Mouse (Mus musculus): Measurements from ENCODE around the gene Lonrf2. TPM values are rescaled to one million over a fixed set of nuclear protein-coding genes. Genes with fewer than 3 reads are reported as not detected.

Lonrf2 gene
- polyA plus RNA-seq (2014; fragmentation: Nextera tagmentation; extraction: Ambion mirVana): 4.2 TPM in 2 replicates

DNA sequence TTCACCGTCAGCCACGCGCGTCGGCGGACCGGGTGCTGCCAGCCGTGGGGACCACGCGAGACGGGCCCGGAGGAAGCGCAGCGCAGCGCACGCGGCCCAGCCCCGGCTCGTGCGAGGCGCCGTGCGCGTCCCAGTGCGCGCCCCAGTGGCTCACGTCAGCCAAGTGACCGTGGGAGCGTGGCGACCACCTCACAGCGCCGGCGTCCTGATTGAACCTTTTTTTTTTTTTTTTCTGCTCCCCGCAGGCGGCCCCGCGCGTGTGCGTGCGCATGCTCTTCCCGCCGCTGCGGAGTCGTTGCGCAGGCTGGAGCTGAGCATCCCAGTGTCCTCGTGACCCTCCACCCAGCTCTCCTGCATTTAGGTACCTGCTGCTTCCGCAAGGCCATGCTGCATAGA lies at the start of gene Lonrf2:
Gene Lonrf2 (minus strand): TSS at position 235 of the 396 bp plus-strand sequence.
- Histone ChIP-seq H3K27me3 (ENCODE audit: control insufficient read depth, insufficient read depth, low read length) (peaks cover 7% of the 10 kb centered on the region; the same call in 1 of the 2 replicates), H3K9ac (ENCODE audit: low read length) (peak within 1 kb of the TSS; percentile 90), H3K4me2 (peak within 1 kb of the TSS; percentile 99), H3K4me1 (ENCODE audit: control insufficient read depth, insufficient read depth, low read length) (peaks cover 7% of the 10 kb centered on the region; the same call in 1 of the 2 replicates), H3K36me3 (ENCODE audit: control insufficient read depth, insufficient read depth, low read length) (no peaks in the 10 kb centered on the region), H3K9me3 (ENCODE audit: control insufficient read depth, low read length) (no peaks in the 10 kb centered on the region), H3K4me3 (ENCODE audit: low read depth, low read length) (peak within 1 kb of the TSS; percentile 65), H3K27ac (ENCODE audit: low read depth, low read length) (peak within 1 kb of the TSS; percentile 30; the same call in 1 of the 2 replicates)
- peak; percentile 84 for ATAC-seq (ENCODE audit: low FRiP score)
- DNase-seq (ENCODE audit: low spot score, missing footprints): peak; percentile 95
- 1% methylated on average over 40 of the region's 47 CpGs for WGBS

DNA sequence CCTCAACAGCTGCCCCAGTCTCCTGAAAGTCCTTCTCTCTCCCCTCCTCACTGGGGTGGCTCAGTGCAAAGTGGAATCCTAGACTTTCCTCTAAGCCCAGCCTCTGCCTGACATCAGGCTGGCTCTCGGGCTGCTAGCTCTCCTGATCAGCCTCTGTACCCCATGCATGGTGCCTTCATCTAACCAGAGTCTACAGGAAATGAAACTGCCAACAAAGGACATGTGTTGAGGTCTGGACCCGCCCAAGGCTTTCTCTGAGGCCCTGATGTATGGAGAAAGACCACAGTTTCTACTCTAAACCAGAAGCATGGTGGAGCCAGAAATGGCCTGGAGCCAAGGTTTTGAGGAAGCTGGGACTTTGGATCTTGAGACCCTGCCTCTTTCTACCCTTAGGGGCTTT lies 49.4 kb upstream of the Lonrf2 start:
- no peak for ATAC-seq (ENCODE audit: low FRiP score)
- 86% methylated on average over 2 of the region's 2 CpGs for WGBS
- H3K4me3 ChIP-seq (ENCODE audit: low read depth, low read length): no peak overlapping the region
- H3K4me2 ChIP-seq: no peak overlapping the region
- H3K27me3 ChIP-seq (ENCODE audit: control insufficient read depth, insufficient read depth, low read length): no peaks in the 10 kb centered on the region
- no peak overlapping the region for H3K9ac ChIP-seq (ENCODE audit: low read length)
- no peak for DNase-seq (ENCODE audit: low spot score, missing footprints)
- H3K4me1 ChIP-seq (ENCODE audit: control insufficient read depth, insufficient read depth, low read length): no peaks in the 10 kb centered on the region
- H3K27ac ChIP-seq (ENCODE audit: low read depth, low read length): no peak overlapping the region
- no peaks in the 10 kb centered on the region for H3K9me3 ChIP-seq (ENCODE audit: control insufficient read depth, low read length)
- no peaks in the 10 kb centered on the region for H3K36me3 ChIP-seq (ENCODE audit: control insufficient read depth, insufficient read depth, low read length)

GRCm38 (mm10) chr1:38883766-38884165 lies 47.3 kb upstream of the Lonrf2 start:
- Histone ChIP-seq H3K27ac (ENCODE audit: low read depth, low read length) (no peak overlapping the region), H3K36me3 (ENCODE audit: control insufficient read depth, insufficient read depth, low read length) (no peaks in the 10 kb centered on the region), H3K9ac (ENCODE audit: low read length) (no peak overlapping the region), H3K4me1 (ENCODE audit: control insufficient read depth, insufficient read depth, low read length) (no peaks in the 10 kb centered on the region), H3K4me3 (ENCODE audit: low read depth, low read length) (no peak overlapping the region), H3K4me2 (no peak overlapping the region), H3K9me3 (ENCODE audit: control insufficient read depth, low read length) (no peaks in the 10 kb centered on the region), H3K27me3 (ENCODE audit: control insufficient read depth, insufficient read depth, low read length) (no peaks in the 10 kb centered on the region)
- DNase-seq (ENCODE audit: low spot score, missing footprints): no peak
- WGBS: 88% methylated on average over 9 of the region's 9 CpGs
- no peak for ATAC-seq (ENCODE audit: low FRiP score)

DNA sequence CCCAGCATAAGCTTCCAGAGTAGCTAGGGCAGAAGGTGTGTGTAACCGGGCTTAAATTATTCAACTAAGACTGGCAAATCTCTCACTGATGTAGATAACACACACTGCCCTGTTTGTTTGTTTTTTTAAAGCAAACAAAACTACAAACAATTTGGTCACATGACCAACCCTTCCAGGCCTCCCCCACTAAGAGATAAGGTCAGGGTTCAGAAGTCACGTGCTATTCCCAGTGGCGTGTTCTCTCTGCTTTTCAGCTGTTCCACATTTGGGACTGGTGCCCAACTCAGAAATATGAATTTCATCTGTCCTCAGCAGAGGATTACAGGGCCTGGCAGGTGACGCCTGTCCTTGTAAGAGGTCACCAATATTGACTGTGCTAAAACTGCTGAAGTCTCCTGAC lies 46.2 kb upstream of the Lonrf2 start:
- Histone ChIP-seq H3K27me3 (ENCODE audit: control insufficient read depth, insufficient read depth, low read length) (no peaks in the 10 kb centered on the region), H3K4me2 (no peak overlapping the region), H3K4me1 (ENCODE audit: control insufficient read depth, insufficient read depth, low read length) (no peaks in the 10 kb centered on the region), H3K9ac (ENCODE audit: low read length) (no peak overlapping the region), H3K4me3 (ENCODE audit: low read depth, low read length) (no peak overlapping the region), H3K27ac (ENCODE audit: low read depth, low read length) (no peak overlapping the region), H3K9me3 (ENCODE audit: control insufficient read depth, low read length) (no peaks in the 10 kb centered on the region), H3K36me3 (ENCODE audit: control insufficient read depth, insufficient read depth, low read length) (no peaks in the 10 kb centered on the region)
- 89% methylated on average over 4 of the region's 4 CpGs for WGBS
- ATAC-seq (ENCODE audit: low FRiP score) (no peak), DNase-seq (ENCODE audit: low spot score, missing footprints) (no peak)

DNA sequence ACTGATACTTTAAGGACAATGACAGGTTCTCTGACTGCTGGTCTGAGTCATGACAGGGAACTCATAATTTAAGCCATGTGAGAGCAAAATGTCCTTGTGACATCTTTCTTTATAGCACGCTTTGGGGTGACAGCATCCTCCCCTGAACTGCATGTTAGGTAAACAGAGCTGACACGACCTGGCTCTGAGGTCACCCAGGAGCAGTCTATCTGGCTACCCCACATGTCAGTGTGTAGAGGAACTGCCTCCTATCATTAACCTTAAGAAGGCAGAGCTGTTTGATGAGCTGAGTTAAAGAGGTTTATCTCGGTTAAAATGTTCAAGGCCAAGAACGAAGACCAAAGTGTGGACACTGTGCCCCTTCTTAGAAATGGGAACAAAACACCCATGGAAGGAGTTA lies 44.9 kb upstream of the Lonrf2 start:
- no peak overlapping the region for H3K27ac ChIP-seq (ENCODE audit: low read depth, low read length)
- no peaks in the 10 kb centered on the region for H3K27me3 ChIP-seq (ENCODE audit: control insufficient read depth, insufficient read depth, low read length)
- no peak overlapping the region for H3K4me2 ChIP-seq
- no peaks in the 10 kb centered on the region for H3K36me3 ChIP-seq (ENCODE audit: control insufficient read depth, insufficient read depth, low read length)
- DNase-seq (ENCODE audit: low spot score, missing footprints): no peak
- WGBS: 81% methylated on average over 4 of the region's 4 CpGs
- no peaks in the 10 kb centered on the region; the same call in 1 of the 2 replicates for H3K4me1 ChIP-seq (ENCODE audit: control insufficient read depth, insufficient read depth, low read length)
- H3K9ac ChIP-seq (ENCODE audit: low read length): no peak overlapping the region
- H3K4me3 ChIP-seq (ENCODE audit: low read depth, low read length): no peak overlapping the region
- no peak for ATAC-seq (ENCODE audit: low FRiP score)
- H3K9me3 ChIP-seq (ENCODE audit: control insufficient read depth, low read length): no peaks in the 10 kb centered on the region

GRCm38 (mm10) chr1:38876671-38877382 lies 40.3 kb upstream of the Lonrf2 start:
- Histone ChIP-seq H3K4me1 (ENCODE audit: control insufficient read depth, insufficient read depth, low read length) (no peaks in the 10 kb centered on the region; the same call in 1 of the 2 replicates), H3K36me3 (ENCODE audit: control insufficient read depth, insufficient read depth, low read length) (no peaks in the 10 kb centered on the region), H3K9me3 (ENCODE audit: control insufficient read depth, low read length) (no peaks in the 10 kb centered on the region), H3K9ac (ENCODE audit: low read length) (no peak overlapping the region), H3K4me3 (ENCODE audit: low read depth, low read length) (no peak overlapping the region), H3K27ac (ENCODE audit: low read depth, low read length) (no peak overlapping the region; the same call in 1 of the 2 replicates), H3K27me3 (ENCODE audit: control insufficient read depth, insufficient read depth, low read length) (no peaks in the 10 kb centered on the region), H3K4me2 (no peak overlapping the region)
- WGBS: 46% methylated on average over 5 of the region's 5 CpGs
- no peak for ATAC-seq (ENCODE audit: low FRiP score)
- no peak for DNase-seq (ENCODE audit: low spot score, missing footprints)

- no peak overlapping the region for H3K4me3 ChIP-seq (ENCODE audit: low read depth, low read length)
- H3K4me1 ChIP-seq (ENCODE audit: control insufficient read depth, insufficient read depth, low read length): no peaks in the 10 kb centered on the region; the same call in 1 of the 2 replicates
- no peaks in the 10 kb centered on the region for H3K9me3 ChIP-seq (ENCODE audit: control insufficient read depth, low read length)
- 85% methylated on average over 5 of the region's 5 CpGs for WGBS
- DNase-seq (ENCODE audit: low spot score, missing footprints) (no peak), ATAC-seq (ENCODE audit: low FRiP score) (no peak)
- no peak overlapping the region for H3K9ac ChIP-seq (ENCODE audit: low read length)
- H3K36me3 ChIP-seq (ENCODE audit: control insufficient read depth, insufficient read depth, low read length): no peaks in the 10 kb centered on the region
- H3K4me2 ChIP-seq: no peak overlapping the region
- no peaks in the 10 kb centered on the region for H3K27me3 ChIP-seq (ENCODE audit: control insufficient read depth, insufficient read depth, low read length)
- no peak overlapping the region for H3K27ac ChIP-seq (ENCODE audit: low read depth, low read length)
Observed at GRCm38 (mm10) chr1:38873911-38874310, 37.4 kb upstream of the Lonrf2 start.

- Histone ChIP-seq H3K4me2 (no peak overlapping the region), H3K4me3 (ENCODE audit: low read depth, low read length) (no peak overlapping the region), H3K9me3 (ENCODE audit: control insufficient read depth, low read length) (no peaks in the 10 kb centered on the region), H3K27me3 (ENCODE audit: control insufficient read depth, insufficient read depth, low read length) (no peaks in the 10 kb centered on the region), H3K27ac (ENCODE audit: low read depth, low read length) (no peak overlapping the region), H3K4me1 (ENCODE audit: control insufficient read depth, insufficient read depth, low read length) (no peaks in the 10 kb centered on the region; the same call in 1 of the 2 replicates), H3K9ac (ENCODE audit: low read length) (no peak overlapping the region), H3K36me3 (ENCODE audit: control insufficient read depth, insufficient read depth, low read length) (no peaks in the 10 kb centered on the region)
- 89% methylated on average over 6 of the region's 6 CpGs for WGBS
- DNase-seq (ENCODE audit: low spot score, missing footprints) (no peak), ATAC-seq (ENCODE audit: low FRiP score) (no peak)
Observed at GRCm38 (mm10) chr1:38871834-38872233, 35.3 kb upstream of the Lonrf2 start.

DNA sequence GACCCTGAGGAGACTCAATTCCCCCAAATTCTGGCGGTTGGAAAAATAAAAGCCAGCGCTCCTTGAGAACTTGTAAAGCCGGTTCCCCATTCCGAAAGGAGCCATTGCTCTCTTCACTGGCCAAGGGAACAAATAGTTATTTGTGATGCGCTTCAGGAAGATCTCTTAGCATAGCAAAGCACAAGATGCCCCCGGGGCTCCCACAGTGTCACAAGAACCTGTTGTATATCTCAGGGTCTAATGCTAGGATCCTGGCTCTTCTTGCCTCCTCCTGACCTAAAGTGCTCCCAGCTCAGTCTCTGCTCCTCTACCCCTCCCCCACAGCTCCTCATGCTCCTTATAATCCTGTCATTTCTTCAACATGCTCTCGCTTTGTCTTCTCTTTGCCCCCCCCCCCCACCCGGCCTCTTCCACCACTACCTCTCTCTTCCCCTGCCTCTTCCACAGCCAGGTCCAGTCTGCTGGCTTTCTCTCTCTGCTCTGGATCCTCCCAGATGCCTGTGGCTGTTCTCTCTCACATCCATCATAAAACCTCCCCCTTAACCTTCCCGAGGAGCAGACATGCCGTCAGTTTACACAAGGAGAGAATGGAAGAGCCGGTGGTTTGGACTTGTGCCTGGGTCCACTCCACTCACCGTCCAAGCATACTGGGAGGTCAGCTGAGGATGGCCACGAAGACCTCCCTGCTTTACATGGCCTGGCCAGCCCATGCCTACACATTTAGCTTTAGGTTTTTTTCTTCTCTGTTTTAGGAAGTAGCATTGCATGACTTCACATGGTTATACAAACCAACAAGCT lies 33.1 kb upstream of the Lonrf2 start:
- ATAC-seq (ENCODE audit: low FRiP score) (no peak), DNase-seq (ENCODE audit: low spot score, missing footprints) (no peak)
- Histone ChIP-seq H3K27me3 (ENCODE audit: control insufficient read depth, insufficient read depth, low read length) (no peaks in the 10 kb centered on the region), H3K4me2 (no peak overlapping the region), H3K27ac (ENCODE audit: low read depth, low read length) (no peak overlapping the region), H3K4me1 (ENCODE audit: control insufficient read depth, insufficient read depth, low read length) (no peaks in the 10 kb centered on the region), H3K9me3 (ENCODE audit: control insufficient read depth, low read length) (no peaks in the 10 kb centered on the region), H3K4me3 (ENCODE audit: low read depth, low read length) (no peak overlapping the region), H3K9ac (ENCODE audit: low read length) (no peak overlapping the region), H3K36me3 (ENCODE audit: control insufficient read depth, insufficient read depth, low read length) (peaks cover 4% of the 10 kb centered on the region; the same call in 1 of the 2 replicates)
- 67% methylated on average over 12 of the region's 13 CpGs for WGBS
